In the genomic region with DNA sequence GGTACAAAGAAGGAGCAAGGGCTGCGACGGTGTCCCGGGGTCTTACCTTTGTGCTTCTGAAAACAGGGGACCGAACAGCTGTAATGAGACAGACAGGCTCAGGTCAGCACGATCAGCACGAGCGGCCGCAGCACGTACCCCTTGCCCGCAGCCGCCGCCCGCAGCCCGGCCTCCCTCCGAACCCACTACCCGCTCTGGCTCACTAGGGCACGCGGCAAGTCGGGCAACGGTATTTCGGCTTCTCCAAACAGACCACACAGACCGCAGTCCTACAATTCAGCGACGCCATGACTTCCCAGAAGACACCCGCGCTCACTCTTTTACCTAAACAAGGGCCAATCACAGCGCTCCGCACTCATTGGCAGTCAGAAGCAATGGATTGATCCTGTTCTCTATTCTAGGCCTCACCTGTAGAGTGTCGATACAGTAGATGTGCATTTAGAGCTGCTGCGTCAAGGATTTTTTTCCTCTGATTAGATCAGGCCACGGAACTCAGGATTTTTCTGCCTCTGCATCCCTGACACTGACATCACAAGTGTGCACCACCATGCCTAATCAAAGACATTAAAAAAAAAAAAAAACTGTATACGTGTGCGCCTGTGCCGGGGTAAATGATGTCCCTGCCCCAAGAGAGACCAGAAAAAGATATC, we compare ENCODE assay signal across 7 mouse cellular contexts. TPM values are rescaled to one million over a fixed set of nuclear protein-coding genes. Genes with fewer than 3 reads are reported as not detected.
A peak's percentile ranks its signal among the peaks of the same experiment; 100 is the strongest.
DNase-seq lines count a peak whose midpoint lies in the region; ATAC-seq lines count a peak whose summit lies in the region.

Gene Znhit3 (minus strand): TSS at position 314 of the 650 bp plus-strand sequence.

- H3K27ac ChIP-seq in embryonic facial prominence, embryonic 10.5 days (replicated peaks), result peak within 1 kb of the TSS; percentile 86
- H3K27ac ChIP-seq in limb, embryonic 10.5 days, result peak within 1 kb of the TSS; percentile 79
- no peak within 1 kb of the TSS for H3K27ac ChIP-seq in midbrain, embryonic 13.5 days

- H3K4me1 ChIP-seq in embryonic facial prominence, embryonic 10.5 days, result peaks cover 27% of the 10 kb centered on the region
- peaks cover 26% of the 10 kb centered on the region for H3K4me1 ChIP-seq in limb, embryonic 10.5 days
- peaks cover 23% of the 10 kb centered on the region for H3K4me1 ChIP-seq in midbrain, embryonic 13.5 days (replicated peaks)

- H3K27me3 ChIP-seq in embryonic facial prominence, embryonic 10.5 days (replicated peaks; ENCODE audit: low read depth, poor library complexity, severe bottlenecking), result no peaks in the 10 kb centered on the region
- H3K27me3 ChIP-seq in limb, embryonic 10.5 days (ENCODE audit: low read depth, poor library complexity, severe bottlenecking), result no peaks in the 10 kb centered on the region
- H3K27me3 ChIP-seq in midbrain, embryonic 13.5 days, result no peaks in the 10 kb centered on the region

- peaks cover 35% of the 10 kb centered on the region for H3K36me3 ChIP-seq in embryonic facial prominence, embryonic 10.5 days (replicated peaks)
- H3K36me3 ChIP-seq in limb, embryonic 10.5 days, result peaks cover 36% of the 10 kb centered on the region
- peaks cover 28% of the 10 kb centered on the region for H3K36me3 ChIP-seq in midbrain, embryonic 13.5 days

- no peaks in the 10 kb centered on the region for H3K9me3 ChIP-seq in embryonic facial prominence, embryonic 10.5 days
- no peaks in the 10 kb centered on the region for H3K9me3 ChIP-seq in limb, embryonic 10.5 days (replicated peaks)
- no peaks in the 10 kb centered on the region for H3K9me3 ChIP-seq in midbrain, embryonic 13.5 days

- peak within 1 kb of the TSS; percentile 77 for H3K9ac ChIP-seq in midbrain, embryonic 13.5 days (replicated peaks)

- peak; percentile 95 for ATAC-seq in granulocyte monocyte progenitor cell, adult 5-6 weeks (replicated peaks; ENCODE audit: poor library complexity, severe bottlenecking)
- ATAC-seq in midbrain, embryonic 13.5 days, result peak; percentile 91

- H3K4me2 ChIP-seq in midbrain, embryonic 13.5 days (replicated peaks), result peak within 1 kb of the TSS; percentile 71

- peak within 1 kb of the TSS; percentile 97 for H3K4me3 ChIP-seq in embryonic facial prominence, embryonic 10.5 days
- H3K4me3 ChIP-seq in limb, embryonic 10.5 days, result peak within 1 kb of the TSS; percentile 72
- peak within 1 kb of the TSS; percentile 79 for H3K4me3 ChIP-seq in midbrain, embryonic 13.5 days (replicated peaks)

- 3% methylated on average over 34 of the region's 34 CpGs for WGBS in embryonic facial prominence, embryonic 10.5 days
- 4% methylated on average over 34 of the region's 34 CpGs for WGBS in limb, embryonic 10.5 days
- 3% methylated on average over 34 of the region's 34 CpGs for WGBS in midbrain, embryonic 13.5 days

- DNase-seq in adrenal gland, postnatal 10 days, result peak; percentile 87
- peak; percentile 84 for DNase-seq in embryonic facial prominence, embryonic 10.5 days (ENCODE audit: low spot score)
- DNase-seq in kidney, adult 11 months, result peak; percentile 88
- peak; percentile 80 for DNase-seq in limb, embryonic 10.5 days (ENCODE audit: low spot score)
- peak; percentile 65 for DNase-seq in spleen, adult 12 weeks (ENCODE audit: low spot score)

RNA-seq across cellular contexts. Expression of gene Znhit3, which starts in this region (rescaled TPM):
- total RNA-seq in adrenal gland, postnatal 10 days (2021), result 10 to 100 TPM; 10.8 TPM
- 89.1 and 96.8 TPM in 2 replicates for polyA plus RNA-seq in embryonic facial prominence, embryonic 10.5 days (2016; fragmentation: Nextera tagmentation; extraction: Ambion mirVana)
- total RNA-seq in granulocyte monocyte progenitor cell, adult 5-6 weeks (2014; fragmentation: Nextera tagmentation), result 28.3 and 36.0 TPM in 2 replicates
- total RNA-seq in granulocyte monocyte progenitor cell, adult 5-6 weeks (2017), result 32.6 and 46.7 TPM in 2 replicates
- polyA plus RNA-seq in limb, embryonic 10.5 days (2016; fragmentation: Nextera tagmentation; extraction: Ambion mirVana), result 91.5 and 103 TPM in 2 replicates
- 67.4 and 68.1 TPM in 2 replicates for polyA plus RNA-seq in midbrain, embryonic 13.5 days (2015; fragmentation: Nextera tagmentation; extraction: Ambion mirVana)
